Mouse (Mus musculus): Measurements from ENCODE around the gene Inka2. TPM values are rescaled to one million over a fixed set of nuclear protein-coding genes. Genes with fewer than 3 reads are reported as not detected.

The Inka2 gene
- total RNA-seq, 1 experiment, result 5.5 TPM

GRCm38 (mm10) chr3:105721681-105722201 lies 17.3 kb downstream of the Inka2 start:
- DNase-seq (ENCODE audit: low read depth, low spot score), result no peak
- H3K4me3 ChIP-seq (ENCODE audit: insufficient read depth in 1 of 2, low read depth in 1 of 2, low read length in 2 of 2, poor library complexity in 1 of 2, severe bottlenecking in 1 of 2), result no peak overlapping the region
- no peak overlapping the region for H3K27ac ChIP-seq (ENCODE audit: insufficient read depth, low read depth, low read length, poor library complexity, severe bottlenecking)
- in situ Hi-C loops (cut with MboI; ENCODE audit: low sequenced_read_pairs in 2 of 2, unreplicated experiment in 2 of 2), result no loop called here
- H3K9me3 ChIP-seq (ENCODE audit: control insufficient read depth, insufficient read depth, low read depth, low read length), result no peaks in the 10 kb centered on the region
- TF ChIP-seq MAFK (IDR thresholded peaks at IDR 0.05; ENCODE audit: insufficient read depth, low read depth, low read length), result no peak
- no peak for TF ChIP-seq HCFC1 (IDR thresholded peaks at IDR 0.05; ENCODE audit: borderline replicate concordance, insufficient read depth, low read length)
- no peak for TF ChIP-seq ZC3H11A (IDR thresholded peaks at IDR 0.05; ENCODE audit: borderline replicate concordance, low read depth, low read length)
- TF ChIP-seq CHD2 (IDR thresholded peaks at IDR 0.05; ENCODE audit: low read depth, low read length), result no peak
- no peak for TF ChIP-seq ZNF384 (IDR thresholded peaks at IDR 0.05; ENCODE audit: low read depth, low read length)
- H3K9ac ChIP-seq (ENCODE audit: insufficient read depth, low read depth, low read length, poor library complexity, severe bottlenecking), result no peak overlapping the region
- H3K4me1 ChIP-seq (ENCODE audit: control insufficient read depth in 2 of 2, insufficient read depth in 2 of 2, low read length in 2 of 2, poor library complexity in 1 of 2), result no peaks in the 10 kb centered on the region
- no peaks in the 10 kb centered on the region for H3K36me3 ChIP-seq (ENCODE audit: control insufficient read depth, insufficient read depth, low read length, poor library complexity, severe bottlenecking)

- no peaks in the 10 kb centered on the region for H3K36me3 ChIP-seq (ENCODE audit: control insufficient read depth, insufficient read depth, low read length, poor library complexity, severe bottlenecking)
- no peak overlapping the region for H3K9ac ChIP-seq (ENCODE audit: insufficient read depth, low read depth, low read length, poor library complexity, severe bottlenecking)
- no peak overlapping the region for H3K27ac ChIP-seq (ENCODE audit: insufficient read depth, low read depth, low read length, poor library complexity, severe bottlenecking)
- TF ChIP-seq MAFK (IDR thresholded peaks at IDR 0.05; ENCODE audit: insufficient read depth, low read depth, low read length) (no peak), ZNF384 (IDR thresholded peaks at IDR 0.05; ENCODE audit: low read depth, low read length) (no peak), HCFC1 (IDR thresholded peaks at IDR 0.05; ENCODE audit: borderline replicate concordance, insufficient read depth, low read length) (no peak), ZC3H11A (IDR thresholded peaks at IDR 0.05; ENCODE audit: borderline replicate concordance, low read depth, low read length) (no peak), CHD2 (IDR thresholded peaks at IDR 0.05; ENCODE audit: low read depth, low read length) (no peak)
- H3K4me3 ChIP-seq (ENCODE audit: insufficient read depth in 1 of 2, low read depth in 1 of 2, low read length in 2 of 2, poor library complexity in 1 of 2, severe bottlenecking in 1 of 2), result no peak overlapping the region
- no peak for DNase-seq (ENCODE audit: low read depth, low spot score)
- no peaks in the 10 kb centered on the region for H3K9me3 ChIP-seq (ENCODE audit: control insufficient read depth, insufficient read depth, low read depth, low read length)
- no peaks in the 10 kb centered on the region for H3K4me1 ChIP-seq (ENCODE audit: control insufficient read depth in 2 of 2, insufficient read depth in 2 of 2, low read length in 2 of 2, poor library complexity in 1 of 2)
- in situ Hi-C loops (cut with MboI; ENCODE audit: low sequenced_read_pairs in 2 of 2, unreplicated experiment in 2 of 2), result no loop called here
Observed at GRCm38 (mm10) chr3:105722510-105722909, 18.1 kb downstream of the Inka2 start.

DNA sequence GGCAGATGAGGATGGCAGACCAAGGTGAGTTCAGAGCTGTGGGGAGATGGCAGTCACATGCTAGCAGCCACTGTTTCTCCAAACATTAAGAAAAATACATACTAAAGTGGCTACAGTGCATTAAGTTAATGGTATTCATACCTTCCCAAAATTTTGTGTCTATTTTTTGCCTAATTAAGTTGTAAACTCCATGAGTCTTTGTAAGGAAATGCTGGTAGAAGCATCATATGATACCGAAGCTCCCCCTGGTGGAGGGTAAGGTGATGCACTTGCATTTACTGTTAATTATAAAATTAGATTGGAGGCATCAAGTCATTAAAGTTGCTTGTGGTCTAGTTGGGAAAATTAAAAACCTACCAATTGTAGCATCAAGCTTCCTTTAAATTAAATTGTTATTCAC lies 21.6 kb downstream of the Inka2 start:
- Histone ChIP-seq H3K9me3 (ENCODE audit: control insufficient read depth, insufficient read depth, low read depth, low read length) (no peaks in the 10 kb centered on the region), H3K4me1 (ENCODE audit: control insufficient read depth in 2 of 2, insufficient read depth in 2 of 2, low read length in 2 of 2, poor library complexity in 1 of 2) (no peaks in the 10 kb centered on the region), H3K36me3 (ENCODE audit: control insufficient read depth, insufficient read depth, low read length, poor library complexity, severe bottlenecking) (no peaks in the 10 kb centered on the region), H3K9ac (ENCODE audit: insufficient read depth, low read depth, low read length, poor library complexity, severe bottlenecking) (no peak overlapping the region), H3K27ac (ENCODE audit: insufficient read depth, low read depth, low read length, poor library complexity, severe bottlenecking) (no peak overlapping the region), H3K4me3 (ENCODE audit: insufficient read depth in 1 of 2, low read depth in 1 of 2, low read length in 2 of 2, poor library complexity in 1 of 2, severe bottlenecking in 1 of 2) (no peak overlapping the region)
- in situ Hi-C loops (cut with MboI; ENCODE audit: low sequenced_read_pairs in 2 of 2, unreplicated experiment in 2 of 2), result no loop called here
- no peak for DNase-seq (ENCODE audit: low read depth, low spot score)
- TF ChIP-seq CHD2 (IDR thresholded peaks at IDR 0.05; ENCODE audit: low read depth, low read length) (no peak), ZNF384 (IDR thresholded peaks at IDR 0.05; ENCODE audit: low read depth, low read length) (no peak), HCFC1 (IDR thresholded peaks at IDR 0.05; ENCODE audit: borderline replicate concordance, insufficient read depth, low read length) (no peak), ZC3H11A (IDR thresholded peaks at IDR 0.05; ENCODE audit: borderline replicate concordance, low read depth, low read length) (peak; percentile 67; the same call in 1 of the 2 replicates), MAFK (IDR thresholded peaks at IDR 0.05; ENCODE audit: insufficient read depth, low read depth, low read length) (no peak)

GRCm38 (mm10) chr3:105732360-105732759 lies 28.0 kb downstream of the Inka2 start:
- Histone ChIP-seq H3K9me3 (ENCODE audit: control insufficient read depth, insufficient read depth, low read depth, low read length) (no peaks in the 10 kb centered on the region), H3K27ac (ENCODE audit: insufficient read depth, low read depth, low read length, poor library complexity, severe bottlenecking) (no peak overlapping the region), H3K9ac (ENCODE audit: insufficient read depth, low read depth, low read length, poor library complexity, severe bottlenecking) (no peak overlapping the region), H3K36me3 (ENCODE audit: control insufficient read depth, insufficient read depth, low read length, poor library complexity, severe bottlenecking) (peaks cover 2% of the 10 kb centered on the region; the same call in 1 of the 2 replicates), H3K4me3 (ENCODE audit: insufficient read depth in 1 of 2, low read depth in 1 of 2, low read length in 2 of 2, poor library complexity in 1 of 2, severe bottlenecking in 1 of 2) (no peak overlapping the region), H3K4me1 (ENCODE audit: control insufficient read depth in 2 of 2, insufficient read depth in 2 of 2, low read length in 2 of 2, poor library complexity in 1 of 2) (no peaks in the 10 kb centered on the region)
- DNase-seq (ENCODE audit: low read depth, low spot score), result no peak
- TF ChIP-seq MAFK (IDR thresholded peaks at IDR 0.05; ENCODE audit: insufficient read depth, low read depth, low read length), result peak; percentile 60
- TF ChIP-seq ZNF384 (IDR thresholded peaks at IDR 0.05; ENCODE audit: low read depth, low read length), result no peak
- TF ChIP-seq ZC3H11A (IDR thresholded peaks at IDR 0.05; ENCODE audit: borderline replicate concordance, low read depth, low read length), result no peak
- TF ChIP-seq CHD2 (IDR thresholded peaks at IDR 0.05; ENCODE audit: low read depth, low read length), result no peak
- no peak for TF ChIP-seq HCFC1 (IDR thresholded peaks at IDR 0.05; ENCODE audit: borderline replicate concordance, insufficient read depth, low read length)
- in situ Hi-C loops (cut with MboI; ENCODE audit: low sequenced_read_pairs in 2 of 2, unreplicated experiment in 2 of 2), result no loop called here

All from ES-E14 (cell line).